Mouse (Mus musculus) heart, postnatal 0 days (tissue): ENCODE measurements around the gene Ccdc40. TPM values are rescaled to one million over a fixed set of nuclear protein-coding genes. Genes with fewer than 3 reads are reported as not detected.

Experiments
- ATAC-seq: fragments of 200-750 bp; cut with Nextera tagmentation; 2 replicates; pipeline ENCODE4 v1.8.0; 2017; ENCODE audit warnings: low read depth, moderate number of reproducible peaks, moderate library complexity; ENCODE audit not compliant: insufficient read depth
- DNase-seq: peaks from one replicate; pipeline ENCODE4 v3.0.0-alpha.2; 2016; ENCODE audit warnings: low spot score
- H3K27ac ChIP-seq: fragments of 300-500 bp; sonication (generic); 2 replicates; pipeline ENCODE4 v1.5.1; 2014; ENCODE audit warnings: low read depth, mild to moderate bottlenecking
- H3K27me3 ChIP-seq: fragments of 300-500 bp; sonication (generic); 2 replicates; pipeline ENCODE4 v1.6.1; 2014; ENCODE audit warnings: low read length, mixed read lengths; ENCODE audit not compliant: control insufficient read depth, insufficient read depth
- H3K36me3 ChIP-seq: fragments of 300-500 bp; sonication (generic); replicated peaks from 2 replicates; pipeline ENCODE4 v1.6.1; 2014; ENCODE audit warnings: low read length, mixed read lengths; ENCODE audit not compliant: control insufficient read depth, insufficient read depth
- H3K4me1 ChIP-seq: fragments of 300-500 bp; sonication (generic); 2 replicates; pipeline ENCODE4 v1.6.1; 2014; ENCODE audit warnings: antibody characterized with exemption; ENCODE audit not compliant: control insufficient read depth, insufficient read depth
- H3K4me2 ChIP-seq: fragments of 300-500 bp; sonication (generic); 2 replicates; pipeline ENCODE4 v1.6.1; 2014; ENCODE audit warnings: low read depth, mild to moderate bottlenecking, low read length, moderate library complexity
- H3K4me3 ChIP-seq: fragments of 300-500 bp; sonication (generic); 2 replicates; pipeline ENCODE4 v1.5.1; 2014; ENCODE audit warnings: low read depth, low read length
- H3K9ac ChIP-seq: fragments of 300-500 bp; sonication (generic); replicated peaks from 2 replicates; pipeline ENCODE4 v1.6.1; 2014; ENCODE audit warnings: low read depth, low read length, mixed read lengths
- H3K9me3 ChIP-seq: fragments of 300-500 bp; sonication (generic); replicated peaks from 2 replicates; pipeline ENCODE4 v1.6.1; 2016; ENCODE audit warnings: low read length; ENCODE audit not compliant: control insufficient read depth
- CTCF ChIP-seq: IDR thresholded peaks from 2 replicates; pipeline ENCODE4 v1.5.1; 2016; ENCODE audit warnings: antibody characterized with exemption, control low read depth, low read depth
- EP300 ChIP-seq: IDR thresholded peaks from 2 replicates; pipeline ENCODE4 v1.6.1; 2016; ENCODE audit warnings: antibody characterized with exemption, low read depth
- WGBS: fragments of 180-500 bp; shearing (Covaris S2); extraction: QIAGEN DNeasy Blood & Tissue Kit; methylation state at CpG from one replicate; pipeline ENCODE4 v1.1.7; 2014; 5-methylcytosine and 5-hydroxymethylcytosine counted together
- polyA plus RNA-seq: library from polyadenylated mRNA; unstranded; fragments of >200 nt; fragmentation: Nextera tagmentation; extraction: Ambion mirVana; gene quantifications from 2 replicates; pipeline ENCODE4 v1.2.1, GENCODE M21; 2015
- total RNA-seq: library from RNA; depleted of rRNA; stranded (reverse); fragments of >200 nt; gene quantifications from 2 replicates; pipeline ENCODE4 v1.2.3, GENCODE M21; 2014; ENCODE audit warnings: low replicate concordance

Ccdc40 gene
- total and polyA plus RNA-seq, 2 experiments from 2014 or later: 0.68 TPM; not detected in 1

- ATAC-seq: no peak
- no peaks in the 10 kb centered on the region for H3K9me3 ChIP-seq
- H3K9ac ChIP-seq: peak overlapping the region; percentile 66
- H3K27me3 ChIP-seq: no peaks in the 10 kb centered on the region
- peak overlapping the region; percentile 87; the same call in 1 of the 2 replicates for H3K27ac ChIP-seq
- DNase-seq: no peak
- 7% methylated on average over 7 of the region's 7 CpGs for WGBS
- TF ChIP-seq CTCF (no peak), EP300 (no peak)
- H3K4me1 ChIP-seq: peaks cover 19% of the 10 kb centered on the region
- peaks cover 33% of the 10 kb centered on the region for H3K36me3 ChIP-seq
- peak overlapping the region; percentile 63 for H3K4me2 ChIP-seq
- peak overlapping the region; percentile 61 for H3K4me3 ChIP-seq
Observed at GRCm38 (mm10) chr11:119298917-119299316, 70.5 kb downstream of the Ccdc40 start.

DNA sequence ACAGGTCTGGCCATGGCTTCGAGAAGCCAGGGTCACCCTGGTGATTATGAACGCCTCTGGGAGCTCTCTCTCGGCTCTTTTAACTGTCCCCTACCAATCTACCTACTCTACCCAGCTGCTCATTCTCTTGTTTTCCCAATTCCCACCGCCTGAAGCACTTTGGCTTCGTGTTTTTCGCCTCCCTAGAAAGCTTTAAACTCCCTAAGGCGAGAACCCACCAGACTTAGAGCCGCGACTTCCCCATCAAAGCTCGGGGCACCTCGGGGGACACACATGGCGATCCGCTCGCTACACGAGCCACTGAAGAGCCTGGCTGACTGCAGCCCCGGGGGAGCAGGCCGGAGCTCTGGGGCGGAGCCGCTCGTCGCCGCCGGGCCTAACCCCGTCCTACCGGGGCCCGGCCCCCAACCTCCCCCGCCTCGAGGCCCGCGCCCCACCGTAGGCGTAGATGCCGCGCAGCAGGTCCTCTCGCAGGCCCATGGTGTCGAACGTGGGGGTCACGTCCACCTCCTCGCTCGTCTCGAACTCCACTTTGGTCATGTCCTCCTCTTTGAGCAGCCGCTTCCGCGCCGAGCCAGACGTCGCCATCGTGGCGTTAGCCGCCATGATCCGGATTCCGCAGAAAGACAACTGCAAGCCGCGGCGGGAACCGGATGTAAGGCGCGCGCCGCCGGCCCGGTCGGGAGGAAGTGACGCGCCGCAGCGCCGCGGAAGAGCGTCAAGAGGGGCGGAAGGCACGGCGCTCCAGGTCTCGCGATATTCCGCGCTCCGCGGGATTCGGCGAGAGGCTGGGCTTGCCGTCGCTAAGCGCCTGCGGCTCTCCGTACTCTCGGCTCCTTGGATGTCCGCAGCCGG, 71.2 kb downstream of the Ccdc40 start, which contains the start of gene Eif4a3:
Gene Eif4a3, minus strand, starts transcription at position 699 of the 855 bp plus-strand sequence.
- WGBS: under 1% methylated on average over 89 of the region's 89 CpGs
- ATAC-seq: peak; percentile 95
- TF ChIP-seq EP300: peak; percentile 100
- TF ChIP-seq CTCF: no peak

DNA sequence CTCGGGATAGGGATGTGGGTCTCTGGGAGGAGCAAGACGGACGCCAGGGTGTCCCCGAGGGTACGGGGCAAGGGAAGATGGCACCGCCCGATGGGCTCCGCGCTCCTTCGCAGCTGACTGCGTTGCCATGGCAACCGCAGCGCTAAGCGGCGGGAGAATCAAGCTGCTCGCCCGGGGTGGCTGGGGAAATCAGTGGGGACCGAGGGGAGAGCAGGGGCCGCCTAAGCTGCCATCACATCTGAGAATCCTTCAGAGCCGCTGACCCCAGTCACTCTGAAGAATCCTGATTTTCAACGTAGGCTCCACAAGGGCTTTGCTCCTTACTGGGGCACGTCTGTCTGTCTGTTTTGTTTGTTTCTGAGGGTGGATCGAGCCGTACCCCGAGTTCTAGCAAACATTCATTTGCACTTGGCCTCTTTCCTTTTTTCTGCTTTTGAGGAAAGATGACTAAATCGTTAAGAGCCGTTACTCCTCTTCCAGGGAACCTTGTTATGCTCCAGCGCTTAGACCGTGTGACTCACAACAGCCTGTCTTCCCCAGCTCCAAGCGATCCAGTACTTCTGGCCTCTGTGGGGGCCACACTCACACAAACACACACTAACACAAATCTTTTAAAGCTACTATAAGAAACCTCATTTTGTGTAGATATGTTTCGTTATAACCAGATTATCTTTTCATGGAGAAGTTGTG, 72.0 kb downstream of the Ccdc40 start:
- DNase-seq: no peak
- peak overlapping the region; percentile 87 for H3K27ac ChIP-seq
- no peaks in the 10 kb centered on the region for H3K27me3 ChIP-seq
- peaks cover 19% of the 10 kb centered on the region for H3K36me3 ChIP-seq
- H3K4me2 ChIP-seq: peak overlapping the region; percentile 79
- peaks cover 19% of the 10 kb centered on the region for H3K4me1 ChIP-seq
- H3K4me3 ChIP-seq: peak overlapping the region; percentile 61
- no peaks in the 10 kb centered on the region for H3K9me3 ChIP-seq
- WGBS: 2% methylated on average over 31 of the region's 31 CpGs
- TF ChIP-seq CTCF: no peak
- no peak for TF ChIP-seq EP300
- peak overlapping the region; percentile 66 for H3K9ac ChIP-seq
- no peak for ATAC-seq

More for the DNA sequence above, 71.2 kb downstream of the Ccdc40 start, which contains the start of gene Eif4a3:
- Histone ChIP-seq H3K27me3 (no peaks in the 10 kb centered on the region), H3K36me3 (peaks cover 26% of the 10 kb centered on the region), H3K27ac (peak within 1 kb of the TSS; percentile 87), H3K9me3 (no peaks in the 10 kb centered on the region), H3K4me2 (peak within 1 kb of the TSS; percentile 79), H3K4me3 (peak within 1 kb of the TSS; percentile 61), H3K9ac (peak within 1 kb of the TSS; percentile 66), H3K4me1 (peaks cover 19% of the 10 kb centered on the region)
- peak; percentile 92 for DNase-seq

DNA sequence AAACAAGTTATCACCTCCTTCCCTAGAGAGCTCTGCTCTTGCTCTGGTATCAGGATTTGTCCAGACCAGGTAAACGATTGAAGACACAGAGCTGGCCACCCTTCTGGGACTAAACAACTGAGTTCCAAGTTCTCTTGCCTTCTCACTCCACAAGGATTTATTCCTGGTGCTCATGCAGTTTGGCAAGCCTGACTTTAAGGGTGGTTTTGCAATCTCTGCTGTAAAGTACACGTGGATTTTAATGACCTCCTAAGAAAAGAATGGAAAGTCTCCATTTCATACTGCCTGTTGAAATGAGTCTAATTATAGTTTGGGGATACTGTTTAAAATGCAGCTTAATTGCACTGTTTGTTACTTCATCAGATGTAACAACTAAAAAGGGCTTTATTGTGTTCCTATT, 72.6 kb downstream of the Ccdc40 start:
- Histone ChIP-seq H3K27me3 (no peaks in the 10 kb centered on the region), H3K27ac (no peak overlapping the region), H3K9me3 (no peaks in the 10 kb centered on the region), H3K4me3 (no peak overlapping the region), H3K9ac (no peak overlapping the region; the same call in none of the 2 replicates), H3K4me2 (no peak overlapping the region), H3K36me3 (peaks cover 13% of the 10 kb centered on the region), H3K4me1 (peaks cover 21% of the 10 kb centered on the region)
- TF ChIP-seq EP300 (no peak), CTCF (no peak)
- ATAC-seq (no peak), DNase-seq (no peak)
- WGBS: 23% methylated on average over 2 of the region's 2 CpGs

GRCm38 (mm10) chr11:119304904-119305712, 76.7 kb downstream of the Ccdc40 start:
- Histone ChIP-seq H3K27me3 (no peaks in the 10 kb centered on the region), H3K9me3 (no peaks in the 10 kb centered on the region), H3K4me2 (no peak overlapping the region), H3K36me3 (no peaks in the 10 kb centered on the region), H3K27ac (no peak overlapping the region), H3K4me1 (peaks cover 22% of the 10 kb centered on the region), H3K4me3 (no peak overlapping the region), H3K9ac (no peak overlapping the region)
- DNase-seq: peak; percentile 55
- 44% methylated on average over 16 of the region's 16 CpGs for WGBS
- ATAC-seq: peak; percentile 37; the same call in 1 of the 2 replicates
- TF ChIP-seq CTCF (peak; percentile 70), EP300 (no peak)
